Mouse (Mus musculus) brain, embryonic 14.5 days (tissue): ENCODE data around the gene Lrrc45.

Experiments
- CTCF ChIP-seq: fragments of 200-500 bp; IDR thresholded peaks from 2 replicates; pipeline ENCODE4 v1.5.1; 2012; ENCODE audit warnings: inconsistent platforms, mild to moderate bottlenecking, moderate library complexity, borderline replicate concordance; ENCODE audit not compliant: insufficient read depth, insufficient read length; ENCODE audit errors: extremely low read depth
- POLR2A ChIP-seq: fragments of 200-500 bp; IDR thresholded peaks from 2 replicates; pipeline ENCODE4 v1.6.1; 2012; ENCODE audit warnings: mild to moderate bottlenecking, inconsistent platforms, borderline replicate concordance; ENCODE audit not compliant: poor library complexity, insufficient read depth, insufficient read length, severe bottlenecking; ENCODE audit errors: extremely low read depth

- TF ChIP-seq CTCF = no peak
- TF ChIP-seq POLR2A = no peak
These were observed 1.6 kb upstream of the Lrrc45 start for GRCm38 (mm10) chr11:120711980-120712604.
